Mouse (Mus musculus) MEL (cell line): ENCODE results near the gene Gm8677.
"Not testable (repeated sequence)": the region's sequence is repeated elsewhere in the genome, so short reads cannot be mapped to it uniquely, and the experiment has no call there.

Experiments
- MAFK ChIP-seq: IDR thresholded peaks from 2 replicates; pipeline ENCODE4 v1.6.1; 2011; ENCODE audit warnings: low read depth, mild to moderate bottlenecking, low read length, improper control_type of control experiment, borderline replicate concordance
- ZNF384 ChIP-seq: IDR thresholded peaks from 2 replicates; pipeline ENCODE4 v1.6.1; 2012; ENCODE audit warnings: low read depth, mild to moderate bottlenecking, inconsistent platforms, low read length, improper control_type of control experiment

DNA sequence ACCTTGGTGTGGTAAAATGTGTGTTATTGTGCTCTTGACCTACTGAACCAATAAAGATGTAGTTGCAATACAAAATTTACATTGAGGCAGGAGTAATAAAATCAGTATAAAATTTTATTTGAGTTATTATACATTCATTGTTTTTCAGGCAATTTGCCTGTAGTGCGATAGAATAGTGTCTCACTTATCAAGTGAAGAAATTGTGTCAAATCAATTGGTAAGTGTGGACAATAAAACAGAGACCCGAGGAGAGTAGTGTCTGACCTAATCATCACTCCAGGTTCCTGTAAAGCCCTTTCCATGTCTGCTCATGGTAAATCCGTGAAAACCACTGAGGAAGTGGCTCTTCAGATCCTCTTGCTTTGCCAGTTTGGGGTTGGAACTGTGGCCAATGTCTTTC, 12.0 kb downstream of the Gm8677 start, which contains the start of gene Vmn1r152:
- TF ChIP-seq ZNF384, MAFK: not testable (repeated sequence)
